Mouse (Mus musculus) inflammation-experienced regulatory T-cells, adult 16 weeks (primary cell): ENCODE results near the gene Chat. TPM values are rescaled to one million over a fixed set of nuclear protein-coding genes. Genes with fewer than 3 reads are reported as not detected.

Experiments
- polyA plus RNA-seq: library from polyadenylated mRNA; unstranded; fragments of 100-300 nt; shearing (Covaris generic); gene quantifications from one replicate; pipeline ENCODE4 v1.2.1, GENCODE M21; 2017

Chat gene
- polyA plus RNA-seq, result not detected

DNA sequence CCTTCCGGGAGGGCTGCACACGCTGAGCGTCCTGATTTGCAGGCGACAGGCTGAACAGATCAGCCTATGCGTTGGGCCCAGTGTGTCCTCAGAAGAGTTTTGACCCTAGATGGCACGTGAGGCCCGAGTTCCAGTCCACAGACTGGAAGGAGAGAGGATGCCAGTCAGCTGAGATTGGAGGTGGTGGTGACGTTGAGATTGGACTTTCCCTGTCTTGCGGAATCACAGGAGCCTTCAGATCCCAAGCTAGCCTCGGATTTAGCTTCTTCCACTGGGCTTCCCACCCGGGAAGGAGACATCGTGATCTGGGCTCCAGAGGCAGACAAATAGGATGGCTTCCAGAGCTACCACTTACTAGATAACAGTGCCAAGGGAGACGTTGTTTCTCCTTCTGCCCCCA, at the start of gene Chat:
Gene Chat, minus strand, starts transcription at position 101 of the 400 bp plus-strand sequence.

DNA sequence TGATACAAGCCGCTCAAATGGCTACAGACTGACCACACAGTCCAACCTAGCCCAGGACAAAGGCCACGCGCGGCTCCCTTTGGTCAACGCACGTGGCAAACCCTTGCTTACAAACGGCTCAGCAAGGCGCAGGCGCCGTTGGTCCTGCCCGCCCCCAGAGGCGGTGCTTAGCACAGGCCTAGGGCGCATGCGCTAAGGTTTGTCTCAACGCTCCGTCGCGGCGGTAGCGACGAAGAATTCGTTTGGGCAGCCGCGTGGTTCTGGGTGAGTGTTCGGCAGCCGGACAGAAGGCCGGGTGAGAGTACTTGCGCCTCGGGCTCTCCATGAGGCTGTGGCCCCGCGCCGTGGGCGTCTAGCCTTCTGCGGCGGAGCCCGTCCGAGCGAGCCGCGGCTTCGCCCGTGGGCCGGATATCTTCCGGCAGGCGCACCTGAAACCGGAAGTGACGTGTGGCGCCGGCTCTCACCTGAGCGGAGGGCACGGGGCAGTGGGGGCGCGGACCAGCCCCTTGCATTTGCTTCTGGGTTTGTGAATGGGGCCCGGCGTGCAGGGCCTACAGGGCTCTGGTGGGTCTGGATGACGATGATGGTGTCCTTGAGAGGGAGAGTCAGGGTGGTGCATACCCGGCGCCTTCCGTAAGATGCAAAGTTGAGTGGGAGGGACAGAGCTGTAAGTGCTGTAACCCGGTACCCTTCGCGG, 47.7 kb upstream of the Chat start, which contains the start of gene Ercc6:
Gene Ercc6, plus strand, starts transcription at position 186 of the 697 bp plus-strand sequence.

GRCm38 (mm10) chr14:32464601-32465505, 936 bp downstream of the Chat start, which contains the start of gene Slc18a3:
Slc18a3 (minus strand) TSS chr14:32464850.

DNA sequence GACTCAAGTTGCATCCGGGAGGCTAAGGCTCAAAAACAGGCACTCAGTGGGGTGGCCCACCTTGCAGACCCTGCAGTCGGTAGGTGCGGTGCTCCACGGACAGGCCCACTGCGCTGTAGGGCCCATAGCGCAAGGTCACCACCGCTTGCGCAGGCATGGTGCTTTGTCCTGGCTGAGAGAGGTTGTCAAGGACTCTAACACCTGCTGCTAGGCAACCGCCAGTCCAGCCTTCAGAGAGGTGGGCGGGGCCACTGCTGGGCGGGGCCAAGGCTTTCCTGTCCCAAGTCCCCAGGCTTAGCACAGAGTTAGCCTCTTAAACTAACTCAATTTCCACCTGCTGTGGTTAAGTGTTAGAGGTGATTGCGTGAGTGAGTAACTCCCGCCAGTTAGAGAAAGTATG, 77.6 kb downstream of the Chat start, which contains the start of gene 1700024G13Rik:
Gene 1700024G13Rik, minus strand, starts transcription at position 196 of the 400 bp plus-strand sequence.

Other genes with a start within 250 kb of the Chat start
- 0.09 TPM for gene Ogdhl, start 144.0 kb downstream of the Chat start, polyA plus RNA-seq
- not detected for gene 1700024G13Rik, start 77.6 kb downstream of the Chat start, polyA plus RNA-seq
- gene Slc18a3, start 1.1 kb downstream of the Chat start, polyA plus RNA-seq, result not detected
- gene Ercc6, start 47.5 kb upstream of the Chat start, polyA plus RNA-seq, result 39.5 TPM
- not detected for gene Prrxl1, start 133.4 kb upstream of the Chat start, polyA plus RNA-seq
- gene 3425401B19Rik, start 219.3 kb upstream of the Chat start, polyA plus RNA-seq, result not detected